11 mouse cellular contexts compared by ENCODE assay signal in the genomic region with DNA sequence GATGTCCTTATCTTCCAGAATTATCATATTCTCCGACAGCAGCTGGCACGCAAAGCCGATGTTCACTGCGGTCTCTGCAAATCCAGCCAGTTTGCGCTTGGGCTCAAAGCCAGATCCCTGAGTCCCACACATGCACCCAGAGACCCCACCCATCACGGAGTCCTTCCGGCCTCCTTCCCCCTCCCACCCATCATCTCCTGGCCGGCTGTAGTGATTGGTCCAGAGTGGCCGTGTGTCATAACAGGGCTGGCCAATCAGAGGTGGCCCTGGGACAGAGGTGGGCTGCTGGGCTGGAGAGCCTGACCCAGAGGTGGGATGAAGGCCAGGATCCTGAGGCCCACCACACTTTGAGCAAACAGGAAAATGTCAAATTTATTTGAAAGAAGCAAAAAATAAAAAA. TPM values are rescaled to one million over a fixed set of nuclear protein-coding genes. Genes with fewer than 3 reads are reported as not detected.
DNase-seq lines count a peak whose midpoint lies in the region; ATAC-seq and TF ChIP-seq lines count a peak whose summit lies in the region.
"Had no signal": no experiment of that assay in that cellular context is flagged by ENCODE, and none has a peak within 500 bp of the region (broad histone marks: within the 10 kb centered on the region; RNA-seq: fewer than 3 reads in every experiment).

No protein-coding gene starts in this region.

- H3K27ac ChIP-seq in heart, embryonic 11.5 days (ENCODE audit: low read depth, low read length): no peak overlapping the region
- no peak overlapping the region for H3K27ac ChIP-seq in ES-E14 (ENCODE audit: insufficient read depth, low read depth, low read length, poor library complexity, severe bottlenecking)
- no peak overlapping the region for H3K27ac ChIP-seq in hindbrain, embryonic 10.5 days
- H3K27ac ChIP-seq in midbrain, embryonic 12.5 days (replicated peaks): no peak overlapping the region

- no peak for DNase-seq in heart, adult 18-20 months
- DNase-seq in ES-E14 (ENCODE audit: low read depth, low spot score) (peak; percentile 64), adipocyte (ENCODE audit: low spot score) (no peak)
- peak; percentile 48 for DNase-seq in hindbrain, embryonic 10.5 days (ENCODE audit: low spot score)
- DNase-seq in layer of hippocampus, postnatal 14 days (ENCODE audit: low spot score in 2 of 2): no peak
- DNase-seq: adrenal gland, adult 2 months; kidney, postnatal 36 days had no signal

- in situ Hi-C loops in ES-E14 (cut with MboI; ENCODE audit: low sequenced_read_pairs in 2 of 2, unreplicated experiment in 2 of 2): no loop called here

- 22% methylated on average over 9 of the region's 9 CpGs for WGBS in heart, embryonic 11.5 days (ENCODE audit: insufficient replicate concordance)
- WGBS in hindbrain, embryonic 10.5 days: 32% methylated on average over 9 of the region's 9 CpGs
- 21% methylated on average over 9 of the region's 9 CpGs for WGBS in midbrain, embryonic 12.5 days

- no peaks in the 10 kb centered on the region for H3K4me1 ChIP-seq in heart, embryonic 11.5 days (ENCODE audit: control insufficient read depth, insufficient read depth, low read length)
- peaks cover 5 to 13% of the 10 kb centered on the region in 2 experiments; a peak in 2 of 4 replicates for H3K4me1 ChIP-seq in ES-E14 (ENCODE audit: control insufficient read depth in 2 of 2, insufficient read depth in 2 of 2, low read length in 2 of 2, poor library complexity in 1 of 2)
- H3K4me1 ChIP-seq in hindbrain, embryonic 10.5 days (replicated peaks): peaks cover 10% of the 10 kb centered on the region
- peaks cover 5% of the 10 kb centered on the region; the same call in 1 of the 2 replicates for H3K4me1 ChIP-seq in midbrain, embryonic 12.5 days
- H3K4me1 ChIP-seq: megakaryocyte, embryonic 14.5 days had no signal

- ATAC-seq in heart, embryonic 11.5 days (replicated peaks; ENCODE audit: insufficient number of reproducible peaks, low FRiP score, low TSS enrichment): no peak; the same call in 1 of the 2 replicates
- peak; percentile 88 for ATAC-seq in midbrain, embryonic 12.5 days (ENCODE audit: low FRiP score, low read depth)
- no peak for ATAC-seq in megakaryocyte progenitor cell, adult 5-6 weeks (replicated peaks; ENCODE audit: poor library complexity)

- H3K27me3 ChIP-seq in heart, embryonic 11.5 days (ENCODE audit: control insufficient read depth, insufficient read depth, low read length): peaks cover 8% of the 10 kb centered on the region
- peaks cover 14% of the 10 kb centered on the region; the same call in 1 of the 2 replicates for H3K27me3 ChIP-seq in hindbrain, embryonic 10.5 days (ENCODE audit: insufficient read depth, poor library complexity, severe bottlenecking)
- H3K27me3 ChIP-seq in midbrain, embryonic 12.5 days: peaks cover 3% of the 10 kb centered on the region; the same call in 1 of the 2 replicates

- no peaks in the 10 kb centered on the region for H3K36me3 ChIP-seq in heart, embryonic 11.5 days (ENCODE audit: control insufficient read depth, insufficient read depth, low read length)
- H3K36me3 ChIP-seq in ES-E14 (ENCODE audit: control insufficient read depth, insufficient read depth, low read length, poor library complexity, severe bottlenecking): no peaks in the 10 kb centered on the region
- H3K36me3 ChIP-seq in hindbrain, embryonic 10.5 days: no peaks in the 10 kb centered on the region
- H3K36me3 ChIP-seq in midbrain, embryonic 12.5 days: no peaks in the 10 kb centered on the region

- peak overlapping the region; percentile 10 for H3K4me2 ChIP-seq in heart, embryonic 11.5 days
- H3K4me2 ChIP-seq in midbrain, embryonic 12.5 days (replicated peaks): peak overlapping the region; percentile 42

- H3K9me3 ChIP-seq in heart, embryonic 11.5 days (replicated peaks; ENCODE audit: control insufficient read depth, low read length): no peaks in the 10 kb centered on the region
- no peaks in the 10 kb centered on the region for H3K9me3 ChIP-seq in ES-E14 (ENCODE audit: control insufficient read depth, insufficient read depth, low read depth, low read length)
- H3K9me3 ChIP-seq in hindbrain, embryonic 10.5 days: no peaks in the 10 kb centered on the region
- 0 out of 2 replicates have a peak, but pooled peaks cover 3% of the 10 kb centered on the region for H3K9me3 ChIP-seq in midbrain, embryonic 12.5 days

- H3K4me3 ChIP-seq in heart, embryonic 11.5 days (ENCODE audit: low read depth, low read length): no peak overlapping the region
- H3K4me3 ChIP-seq in ES-E14 (ENCODE audit: insufficient read depth in 1 of 2, low read depth in 1 of 2, low read length in 2 of 2, poor library complexity in 1 of 2, severe bottlenecking in 1 of 2): peak overlapping the region; percentile 40 to 69; a peak in 3 of 4 replicates
- peak overlapping the region; percentile 38 for H3K4me3 ChIP-seq in hindbrain, embryonic 10.5 days
- peak overlapping the region; percentile 25 for H3K4me3 ChIP-seq in midbrain, embryonic 12.5 days
- H3K4me3 ChIP-seq: megakaryocyte, embryonic 14.5 days had no signal

- no peak overlapping the region for H3K9ac ChIP-seq in heart, embryonic 11.5 days (ENCODE audit: low read depth, low read length)
- 0 out of 2 replicates have a peak overlapping the region, but pooled peaks have one; percentile 25 for H3K9ac ChIP-seq in ES-E14 (ENCODE audit: insufficient read depth, low read depth, low read length, poor library complexity, severe bottlenecking)
- H3K9ac ChIP-seq in midbrain, embryonic 12.5 days (replicated peaks): no peak overlapping the region

TF ChIP-seq in ES-E14, 5 proteins besides CTCF, POLR2A, EP300 and RAD21:
- 0 out of 2 replicates have a peak, but pooled peaks have one; percentile 12 for TF ChIP-seq CHD2 (IDR thresholded peaks at IDR 0.05; ENCODE audit: low read depth, low read length)
- 0 out of 2 replicates have a peak, but pooled peaks have one; percentile 4 for TF ChIP-seq HCFC1 (IDR thresholded peaks at IDR 0.05; ENCODE audit: borderline replicate concordance, insufficient read depth, low read length)
- TF ChIP-seq ZNF384 (IDR thresholded peaks at IDR 0.05; ENCODE audit: low read depth, low read length): no peak

RNA-seq across cellular contexts. Expression of gene Atp8b3, which starts 12.8 kb away (rescaled TPM):
- polyA plus RNA-seq in heart, embryonic 11.5 days (2014; fragmentation: Nextera tagmentation; extraction: Ambion mirVana): 0.09 TPM in 1 of 2 replicates, not detected in the other
- total RNA-seq in heart, adult 18-20 months (2021): not detected
- total RNA-seq in ES-E14 (2012; rRNA removed): 0.80 and 2.3 TPM in 2 replicates
- polyA plus RNA-seq in hindbrain, embryonic 10.5 days (2016; fragmentation: Nextera tagmentation; extraction: Ambion mirVana): 0.56 and 0.90 TPM in 2 replicates
- polyA plus RNA-seq in midbrain, embryonic 12.5 days (2016; fragmentation: Nextera tagmentation; extraction: Ambion mirVana): 0.78 and 0.97 TPM in 2 replicates
- total RNA-seq in layer of hippocampus, postnatal 14 days (2021): under 1 TPM; 0.21 TPM
- total RNA-seq in megakaryocyte progenitor cell, adult 5-6 weeks (2015): not detected in 2 replicates
- total RNA-seq in megakaryocyte progenitor cell, adult 5-6 weeks (2017): not detected in 2 replicates

RNA-seq across cellular contexts. Expression of gene Onecut3, which starts 31.5 kb away (rescaled TPM):
- 0.04 TPM in 1 of 2 replicates, not detected in the other for polyA plus RNA-seq in heart, embryonic 11.5 days (2014; fragmentation: Nextera tagmentation; extraction: Ambion mirVana)
- under 1 TPM in 1 of 2 experiments, not detected in 1; 0.05 TPM for total RNA-seq in heart, adult 18-20 months (2021)
- not detected in 2 replicates for total RNA-seq in ES-E14 (2012; rRNA removed)
- polyA plus RNA-seq in hindbrain, embryonic 10.5 days (2016; fragmentation: Nextera tagmentation; extraction: Ambion mirVana): 1.1 and 2.0 TPM in 2 replicates
- polyA plus RNA-seq in midbrain, embryonic 12.5 days (2016; fragmentation: Nextera tagmentation; extraction: Ambion mirVana): 2.8 and 3.2 TPM in 2 replicates
- total RNA-seq in layer of hippocampus, postnatal 14 days (2021): not detected
- total RNA-seq in megakaryocyte progenitor cell, adult 5-6 weeks (2015): not detected in 2 replicates
- not detected in 2 replicates for total RNA-seq in megakaryocyte progenitor cell, adult 5-6 weeks (2017)
- total RNA-seq: adrenal gland, adult 2 months had no signal
- polyA plus RNA-seq: adrenal gland, adult 2 months had no signal

RNA-seq across cellular contexts. Expression of gene Rexo1, which starts 35.2 kb away (rescaled TPM):
- polyA plus RNA-seq in heart, embryonic 11.5 days (2014; fragmentation: Nextera tagmentation; extraction: Ambion mirVana): 18.0 and 18.1 TPM in 2 replicates
- 10 to 100 TPM; 11.2 to 11.6 TPM for total RNA-seq in heart, adult 18-20 months (2021)
- total RNA-seq in ES-E14 (2012; rRNA removed): 27.4 and 33.4 TPM in 2 replicates
- 33.3 and 38.5 TPM in 2 replicates for polyA plus RNA-seq in hindbrain, embryonic 10.5 days (2016; fragmentation: Nextera tagmentation; extraction: Ambion mirVana)
- 36.5 and 37.3 TPM in 2 replicates for polyA plus RNA-seq in midbrain, embryonic 12.5 days (2016; fragmentation: Nextera tagmentation; extraction: Ambion mirVana)
- 10 to 100 TPM; 47.0 to 50.5 TPM for total RNA-seq in layer of hippocampus, postnatal 14 days (2021)
- 34.1 and 35.2 TPM in 2 replicates for total RNA-seq in megakaryocyte progenitor cell, adult 5-6 weeks (2015)
- 17.1 and 19.2 TPM in 2 replicates for total RNA-seq in megakaryocyte progenitor cell, adult 5-6 weeks (2017)

RNA-seq across cellular contexts. Expression of gene Klf16, which starts 50.9 kb away (rescaled TPM):
- 4.9 and 5.5 TPM in 2 replicates for polyA plus RNA-seq in heart, embryonic 11.5 days (2014; fragmentation: Nextera tagmentation; extraction: Ambion mirVana)
- total RNA-seq in heart, adult 18-20 months (2021): 1 to 10 TPM; 5.2 to 5.5 TPM
- 20.8 and 23.5 TPM in 2 replicates for total RNA-seq in ES-E14 (2012; rRNA removed)
- polyA plus RNA-seq in hindbrain, embryonic 10.5 days (2016; fragmentation: Nextera tagmentation; extraction: Ambion mirVana): 6.9 and 7.3 TPM in 2 replicates
- 6.1 and 6.2 TPM in 2 replicates for polyA plus RNA-seq in midbrain, embryonic 12.5 days (2016; fragmentation: Nextera tagmentation; extraction: Ambion mirVana)
- total RNA-seq in layer of hippocampus, postnatal 14 days (2021): 10 to 100 TPM; 40.1 to 44.3 TPM
- 5.3 and 5.4 TPM in 2 replicates for total RNA-seq in megakaryocyte progenitor cell, adult 5-6 weeks (2015)
- total RNA-seq in megakaryocyte progenitor cell, adult 5-6 weeks (2017): 4.3 and 6.0 TPM in 2 replicates

Comparison
In these comparisons a context has a peak if more than half of its experiments do, and no peak if none do; other contexts are left out.
1. DNase-seq: peak in ES-E14 (single experiment) and hindbrain, embryonic 10.5 days (single experiment); none in heart, adult 18-20 months (0 of 2), adipocyte (single experiment) and layer of hippocampus, postnatal 14 days (0 of 2).